In the genomic region with DNA sequence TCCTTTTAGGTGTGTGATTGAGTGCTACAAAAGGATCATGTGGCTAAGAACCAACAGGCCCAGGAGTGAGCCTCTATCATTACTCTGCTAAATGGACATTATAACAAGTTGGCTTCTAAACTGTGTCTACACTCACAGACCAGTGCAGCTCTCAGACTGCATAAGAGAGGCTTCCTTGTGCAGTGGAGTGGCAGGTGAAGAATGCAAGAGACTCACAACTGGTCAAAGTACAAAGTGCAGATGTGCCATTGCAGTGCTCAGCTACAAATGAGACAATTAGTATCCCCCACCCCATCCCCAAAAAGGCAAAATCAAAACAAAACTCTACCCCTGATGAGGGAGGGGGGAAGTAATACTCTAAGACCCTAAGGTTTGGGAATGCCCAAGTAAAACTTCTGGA, we compare ENCODE assay signal across 20 mouse cellular contexts. TPM values are rescaled to one million over a fixed set of nuclear protein-coding genes. Genes with fewer than 3 reads are reported as not detected.
A peak's percentile ranks its signal among the peaks of the same experiment; 100 is the strongest.
DNase-seq lines count a peak whose midpoint lies in the region; ATAC-seq lines count a peak whose summit lies in the region.
"Had no signal": no experiment of that assay in that cellular context is flagged by ENCODE, and none has a peak within 500 bp of the region (broad histone marks: within the 10 kb centered on the region; RNA-seq: fewer than 3 reads in every experiment).

No protein-coding gene starts in this region.

- H3K36me3 ChIP-seq in kidney, embryonic 14.5 days (ENCODE audit: control insufficient read depth, insufficient read depth, low read length): 0 out of 2 replicates have a peak, but pooled peaks cover 5% of the 10 kb centered on the region
- no peaks in the 10 kb centered on the region for H3K36me3 ChIP-seq in midbrain, embryonic 11.5 days (ENCODE audit: control insufficient read depth, insufficient read depth, low read length)
- no peaks in the 10 kb centered on the region for H3K36me3 ChIP-seq in midbrain, embryonic 14.5 days (ENCODE audit: control insufficient read depth, insufficient read depth, low read length)

- H3K27me3 ChIP-seq in kidney, embryonic 14.5 days (ENCODE audit: control insufficient read depth, insufficient read depth, low read length): no peaks in the 10 kb centered on the region
- H3K27me3 ChIP-seq in midbrain, embryonic 11.5 days (ENCODE audit: control insufficient read depth, insufficient read depth, low read length): no peaks in the 10 kb centered on the region
- no peaks in the 10 kb centered on the region for H3K27me3 ChIP-seq in midbrain, embryonic 14.5 days (ENCODE audit: control insufficient read depth, insufficient read depth, low read length)
- H3K27me3 ChIP-seq: embryonic facial prominence, embryonic 15.5 days; heart, embryonic 13.5 days had no signal

- no peak for ATAC-seq in kidney, embryonic 14.5 days (ENCODE audit: low FRiP score, low TSS enrichment)
- no peak for ATAC-seq in midbrain, embryonic 11.5 days (ENCODE audit: low FRiP score)
- no peak for ATAC-seq in midbrain, embryonic 14.5 days (ENCODE audit: low FRiP score, low TSS enrichment)
- ATAC-seq: forebrain, embryonic 14.5 days had no signal

- H3K9ac ChIP-seq in kidney, embryonic 14.5 days (ENCODE audit: low read depth, low read length): no peak overlapping the region
- no peak overlapping the region for H3K9ac ChIP-seq in midbrain, embryonic 11.5 days (ENCODE audit: low read length)
- H3K9ac ChIP-seq in midbrain, embryonic 14.5 days (replicated peaks; ENCODE audit: low read length): no peak overlapping the region
- H3K9ac ChIP-seq: embryonic facial prominence, embryonic 15.5 days; heart, embryonic 13.5 days had no signal

- H3K4me2 ChIP-seq in kidney, embryonic 14.5 days (replicated peaks; ENCODE audit: low read depth, low read length): no peak overlapping the region
- H3K4me2 ChIP-seq in midbrain, embryonic 11.5 days: no peak overlapping the region
- H3K4me2 ChIP-seq in midbrain, embryonic 14.5 days (ENCODE audit: low read length): no peak overlapping the region
- H3K4me2 ChIP-seq: embryonic facial prominence, embryonic 15.5 days; heart, embryonic 13.5 days had no signal

- no peak overlapping the region for H3K4me3 ChIP-seq in kidney, embryonic 14.5 days (ENCODE audit: low read length)
- no peak overlapping the region for H3K4me3 ChIP-seq in midbrain, embryonic 11.5 days (ENCODE audit: low read depth, low read length)
- H3K4me3 ChIP-seq in midbrain, embryonic 14.5 days (replicated peaks; ENCODE audit: low read depth, low read length): no peak overlapping the region
- H3K4me3 ChIP-seq: embryonic facial prominence, embryonic 15.5 days; erythroblast, embryonic 14.5 days; forebrain, embryonic 10.5 days; heart, embryonic 13.5 days had no signal

- no peaks in the 10 kb centered on the region for H3K4me1 ChIP-seq in kidney, embryonic 14.5 days (ENCODE audit: control insufficient read depth, insufficient read depth, low read length)
- H3K4me1 ChIP-seq in midbrain, embryonic 11.5 days (ENCODE audit: control insufficient read depth, insufficient read depth, low read length): no peaks in the 10 kb centered on the region
- H3K4me1 ChIP-seq in midbrain, embryonic 14.5 days (ENCODE audit: control insufficient read depth, insufficient read depth, low read length): no peaks in the 10 kb centered on the region
- H3K4me1 ChIP-seq: forebrain, embryonic 10.5 days had no signal

- peak; percentile 71 for DNase-seq in kidney, adult 9 months
- peak; percentile 53 for DNase-seq in midbrain, embryonic 11.5 days (ENCODE audit: low spot score, missing footprints)
- DNase-seq in midbrain, embryonic 14.5 days: no peak
- peak; percentile 39 for DNase-seq in kidney, postnatal 14 days
- DNase-seq in spleen, adult 12 weeks (ENCODE audit: low spot score): no peak
- DNase-seq in urinary bladder, adult 18-20 months (ENCODE audit: low spot score in 2 of 2): no peak
- DNase-seq: adrenal gland, postnatal 10 days; cerebellum, adult 11 months; cerebellum, adult 8-10 months; cerebellum, postnatal 14 days; embryo, embryonic 11 days; gastrocnemius, postnatal 36 days; heart, adult 11 months; heart, postnatal 36 days had no signal

- H3K9me3 ChIP-seq in kidney, embryonic 14.5 days (ENCODE audit: control insufficient read depth, low read length): no peaks in the 10 kb centered on the region
- H3K9me3 ChIP-seq in midbrain, embryonic 11.5 days (ENCODE audit: control insufficient read depth, low read length): no peaks in the 10 kb centered on the region
- H3K9me3 ChIP-seq in midbrain, embryonic 14.5 days (ENCODE audit: control insufficient read depth, low read length): no peaks in the 10 kb centered on the region
- H3K9me3 ChIP-seq: embryonic facial prominence, embryonic 15.5 days; heart, embryonic 13.5 days had no signal

- H3K27ac ChIP-seq in kidney, embryonic 14.5 days (ENCODE audit: low read depth, low read length): no peak overlapping the region
- no peak overlapping the region for H3K27ac ChIP-seq in midbrain, embryonic 11.5 days (ENCODE audit: low read depth, low read length)
- no peak overlapping the region for H3K27ac ChIP-seq in midbrain, embryonic 14.5 days (replicated peaks; ENCODE audit: low read depth, low read length)
- H3K27ac ChIP-seq: embryonic facial prominence, embryonic 15.5 days; forebrain, embryonic 10.5 days; heart, embryonic 13.5 days had no signal

RNA-seq across cellular contexts. Expression of a gene that starts 24.0 kb away (rescaled TPM):
- 29.2 and 37.4 TPM in 2 replicates for polyA plus RNA-seq in kidney, embryonic 14.5 days (2014; fragmentation: Nextera tagmentation; extraction: Ambion mirVana)
- 44.6 and 45.2 TPM in 2 replicates for polyA plus RNA-seq in midbrain, embryonic 11.5 days (2014; fragmentation: Nextera tagmentation; extraction: Ambion mirVana)
- 23.6 and 27.5 TPM in 2 replicates for polyA plus RNA-seq in midbrain, embryonic 14.5 days (2014; fragmentation: Nextera tagmentation; extraction: Ambion mirVana)

Comparison
In these comparisons a context has a peak if more than half of its experiments do, and no peak if none do; other contexts are left out.
1. DNase-seq: peak in kidney, adult 9 months (single experiment), midbrain, embryonic 11.5 days (single experiment) and kidney, postnatal 14 days (single experiment); none in midbrain, embryonic 14.5 days (single experiment), spleen, adult 12 weeks (single experiment) and urinary bladder, adult 18-20 months (0 of 2).